Mouse (Mus musculus): Measurements from ENCODE around the gene Adgrg2.

The Adgrg2 gene

DNA sequence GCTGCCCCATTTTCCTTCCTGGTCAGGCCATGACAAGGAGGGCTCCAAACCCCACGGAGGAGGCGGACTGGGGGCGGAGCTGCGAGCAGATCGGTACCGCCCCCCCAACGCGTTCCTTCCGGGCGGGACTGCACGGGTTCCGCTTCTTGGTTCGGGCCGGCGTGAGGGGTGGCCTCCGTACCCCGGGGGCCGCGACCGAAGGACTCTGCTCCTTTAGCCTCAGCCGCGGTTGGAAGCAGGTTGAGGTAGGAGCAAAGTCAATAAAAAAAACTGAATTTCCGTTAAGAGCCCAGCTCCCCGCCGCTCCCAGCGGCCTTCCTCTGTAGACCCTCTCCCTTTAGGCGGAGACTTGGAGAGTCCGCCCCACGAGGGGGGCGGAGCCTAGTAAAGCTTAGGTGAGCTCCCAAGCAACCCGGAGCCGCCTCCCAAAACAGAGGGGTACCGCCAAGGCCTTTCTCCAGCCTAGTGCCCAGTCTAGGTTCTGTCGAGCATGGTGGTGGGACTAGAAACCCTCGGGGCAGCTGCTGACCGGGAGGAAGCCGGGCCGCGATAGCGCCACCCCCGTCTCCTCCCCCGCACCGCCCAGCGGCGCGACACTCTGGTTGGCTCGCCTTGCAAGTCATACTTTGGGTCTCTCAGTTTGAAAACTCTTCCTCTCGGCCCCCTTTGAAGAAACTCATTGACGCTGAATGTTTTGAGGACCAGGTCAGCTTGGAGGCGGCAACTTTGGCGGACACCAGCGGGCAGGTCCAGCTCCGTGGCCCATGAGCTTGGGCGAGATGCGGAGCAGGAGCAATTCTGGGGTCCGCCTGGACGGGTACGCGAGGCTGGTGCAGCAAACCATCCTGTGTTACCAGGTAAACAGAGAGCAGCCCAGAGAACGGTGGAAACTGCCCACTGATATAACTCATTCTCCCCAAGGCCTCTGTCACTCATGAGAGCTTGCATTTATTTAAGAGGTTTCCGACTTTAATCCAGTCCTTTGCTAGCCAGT, 111.9 kb downstream of the Adgrg2 start, which contains the start of gene Phka2:
TSS of gene Phka2 (plus strand) at position 119 of the 994 bp plus-strand sequence.
- peak; percentile 69 for DNase-seq (ENCODE audit: low read depth, low spot score)

DNA sequence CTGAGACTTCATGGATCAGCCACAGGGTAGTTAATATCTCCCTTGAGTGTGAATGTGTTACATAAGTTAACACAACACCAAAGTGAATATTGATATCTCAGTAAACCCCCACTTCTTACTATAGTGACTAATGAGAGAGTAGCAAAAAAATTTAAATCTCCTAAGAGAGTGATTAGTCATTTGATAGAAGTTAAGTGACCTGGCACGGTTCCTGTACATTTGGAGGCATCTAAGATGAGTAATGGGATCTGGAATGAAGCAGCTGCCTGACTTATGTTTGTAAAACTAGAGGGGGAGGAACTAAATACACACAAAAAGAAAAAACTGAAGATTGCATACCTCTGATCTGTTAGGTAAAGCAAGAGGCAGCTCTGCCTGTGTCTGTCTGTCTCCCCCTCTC, 118.6 kb downstream of the Adgrg2 start:
- DNase-seq (ENCODE audit: low read depth, low spot score): no peak

DNA sequence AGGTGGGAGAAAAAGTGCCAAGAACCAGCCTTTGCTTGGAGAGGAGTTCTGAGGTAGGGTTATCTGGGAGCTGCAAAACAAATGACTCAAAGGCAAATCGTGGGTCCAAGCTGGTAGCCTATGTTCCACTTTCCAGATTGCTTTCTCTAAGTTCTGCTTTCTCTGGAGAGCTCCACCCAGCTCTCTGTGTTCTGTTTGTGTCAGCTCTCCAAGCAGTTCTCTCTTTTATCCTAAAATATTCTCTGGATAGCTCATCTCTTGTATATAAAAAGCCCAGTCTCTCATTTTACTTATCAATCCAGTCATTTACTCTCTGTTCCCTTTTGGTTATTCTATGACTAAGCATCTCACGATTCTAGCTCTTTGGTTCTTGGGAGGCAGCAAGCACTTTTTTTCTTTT, 119.7 kb downstream of the Adgrg2 start:
- no peak for DNase-seq (ENCODE audit: low read depth, low spot score)

DNA sequence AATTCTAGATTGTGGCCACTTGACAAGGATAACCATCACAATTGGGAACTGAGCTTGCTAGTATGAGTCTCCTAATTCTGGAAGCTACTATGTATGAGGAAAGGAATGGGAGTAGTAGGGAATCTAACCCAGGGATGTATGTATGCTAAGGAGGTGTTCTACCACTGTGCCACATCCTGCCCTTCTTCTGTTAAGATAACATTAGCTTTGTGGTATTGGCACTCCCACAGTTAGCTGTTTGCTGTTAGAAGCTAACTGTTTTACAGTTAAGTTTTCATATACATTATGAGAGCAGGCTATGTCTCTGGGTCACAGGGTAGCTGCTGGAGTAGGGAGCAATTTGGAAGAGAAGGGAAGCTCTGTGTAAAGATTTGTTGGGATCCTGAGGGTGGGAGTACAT, 125.5 kb downstream of the Adgrg2 start:
- DNase-seq (ENCODE audit: low read depth, low spot score): no peak

DNA sequence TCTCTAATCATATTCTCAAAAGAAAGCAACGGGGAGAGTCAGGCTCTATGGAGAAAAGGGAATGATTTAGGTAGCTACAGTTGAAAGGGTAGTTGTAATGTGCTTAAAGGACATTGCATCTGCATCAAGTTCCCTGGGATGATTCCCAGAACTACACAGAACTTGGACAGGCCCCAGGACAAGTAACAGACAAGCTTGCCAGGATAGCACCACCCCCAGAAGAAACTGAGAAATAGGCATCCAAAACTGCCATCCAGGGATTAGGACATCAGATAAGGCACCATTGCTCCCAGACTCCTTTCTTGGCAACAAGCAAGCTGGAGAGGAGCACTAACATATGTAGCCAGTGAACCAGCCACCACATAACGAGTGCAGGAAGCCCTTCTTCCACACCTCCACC, 152.3 kb downstream of the Adgrg2 start:
- DNase-seq (ENCODE audit: low read depth, low spot score): no peak

Data from embryo, embryonic 11.5 days (tissue).